18 mouse cellular contexts compared by ENCODE assay signal in genomic region chr9:85985671-85986070, GRCm38 (mm10).
DNase-seq lines count a peak whose midpoint lies in the region; ATAC-seq and TF ChIP-seq lines count a peak whose summit lies in the region.
"Had no signal": no experiment of that assay in that cellular context is flagged by ENCODE, and none has a peak within 500 bp of the region (broad histone marks: within the 10 kb centered on the region; RNA-seq: fewer than 3 reads in every experiment).

No protein-coding gene starts in this region.

- WGBS in kidney, embryonic 14.5 days: 22% methylated on average over 5 of the region's 5 CpGs
- WGBS in neural tube, embryonic 15.5 days: 24% methylated on average over 5 of the region's 5 CpGs

- H3K4me2 ChIP-seq in kidney, embryonic 14.5 days (replicated peaks; ENCODE audit: low read depth, low read length): no peak overlapping the region
- no peak overlapping the region for H3K4me2 ChIP-seq in neural tube, embryonic 15.5 days
- H3K4me2 ChIP-seq: hindbrain, embryonic 15.5 days had no signal

- peak; percentile 71; the same call in 1 of the 2 replicates for ATAC-seq in kidney, embryonic 14.5 days (ENCODE audit: low FRiP score, low TSS enrichment)
- ATAC-seq in neural tube, embryonic 15.5 days (ENCODE audit: low FRiP score): peak; percentile 57
- ATAC-seq: forebrain, embryonic 14.5 days; intestine, embryonic 16.5 days had no signal

- H3K4me3 ChIP-seq in kidney, embryonic 14.5 days (ENCODE audit: low read length): no peak overlapping the region
- H3K4me3 ChIP-seq in neural tube, embryonic 15.5 days (replicated peaks): no peak overlapping the region
- H3K4me3 ChIP-seq: gastrocnemius, adult 2 months; heart, embryonic 10.5 days; hindbrain, embryonic 15.5 days had no signal

- no peaks in the 10 kb centered on the region for H3K36me3 ChIP-seq in kidney, embryonic 14.5 days (ENCODE audit: control insufficient read depth, insufficient read depth, low read length)
- no peaks in the 10 kb centered on the region for H3K36me3 ChIP-seq in neural tube, embryonic 15.5 days
- H3K36me3 ChIP-seq: heart, embryonic 10.5 days; hindbrain, embryonic 15.5 days had no signal

- no peak for TF ChIP-seq POLR2A in brain, embryonic 14.5 days (IDR thresholded peaks at IDR 0.05; ENCODE audit: borderline replicate concordance, extremely low read depth, insufficient read depth, insufficient read length, poor library complexity, severe bottlenecking)

- DNase-seq in kidney, adult 18-20 months: no peak
- DNase-seq in NIH3T3 (ENCODE audit: low read depth): peak; percentile 23
- DNase-seq in brain, embryonic 14.5 days (ENCODE audit: low read depth): peak; percentile 9
- no peak for DNase-seq in cerebellum, postnatal 36 days
- DNase-seq in urinary bladder, postnatal 10 days (ENCODE audit: low spot score): no peak
- DNase-seq: adrenal gland, postnatal 14 days; cerebellum, adult 9-11 months; gastrocnemius, adult 2 months; heart, postnatal 4 days; lung, postnatal 4 days; right cerebral cortex, postnatal 25 days; spleen, adult 18-20 months had no signal

- H3K9ac ChIP-seq in kidney, embryonic 14.5 days (ENCODE audit: low read depth, low read length): no peak overlapping the region
- no peak overlapping the region for H3K9ac ChIP-seq in neural tube, embryonic 15.5 days (replicated peaks)
- H3K9ac ChIP-seq: hindbrain, embryonic 15.5 days had no signal

- TF ChIP-seq CTCF in brain, embryonic 14.5 days (IDR thresholded peaks at IDR 0.05; ENCODE audit: borderline replicate concordance, extremely low read depth, insufficient read depth, insufficient read length): no peak

- no peaks in the 10 kb centered on the region for H3K27me3 ChIP-seq in kidney, embryonic 14.5 days (ENCODE audit: control insufficient read depth, insufficient read depth, low read length)
- no peaks in the 10 kb centered on the region for H3K27me3 ChIP-seq in neural tube, embryonic 15.5 days (replicated peaks)
- H3K27me3 ChIP-seq: hindbrain, embryonic 15.5 days had no signal

- no peak overlapping the region for H3K27ac ChIP-seq in kidney, embryonic 14.5 days (ENCODE audit: low read depth, low read length)
- no peak overlapping the region for H3K27ac ChIP-seq in neural tube, embryonic 15.5 days (replicated peaks)
- H3K27ac ChIP-seq: gastrocnemius, adult 2 months; heart, embryonic 10.5 days; hindbrain, embryonic 15.5 days had no signal

- no peaks in the 10 kb centered on the region for H3K9me3 ChIP-seq in kidney, embryonic 14.5 days (ENCODE audit: control insufficient read depth, low read length)
- no peaks in the 10 kb centered on the region for H3K9me3 ChIP-seq in neural tube, embryonic 15.5 days (replicated peaks)
- H3K9me3 ChIP-seq: heart, embryonic 10.5 days; hindbrain, embryonic 15.5 days had no signal

- H3K4me1 ChIP-seq in kidney, embryonic 14.5 days (ENCODE audit: control insufficient read depth, insufficient read depth, low read length): no peaks in the 10 kb centered on the region
- H3K4me1 ChIP-seq in neural tube, embryonic 15.5 days: no peaks in the 10 kb centered on the region
- H3K4me1 ChIP-seq: heart, embryonic 10.5 days; hindbrain, embryonic 15.5 days had no signal

Comparison
In these comparisons a context has a peak if more than half of its experiments do, and no peak if none do; other contexts are left out.
1. DNase-seq: peak in NIH3T3 (single experiment) and brain, embryonic 14.5 days (single experiment); none in kidney, adult 18-20 months (single experiment), cerebellum, postnatal 36 days (0 of 2) and urinary bladder, postnatal 10 days (single experiment).